Mouse (Mus musculus): ENCODE measurements around the gene Nsd1. TPM values are rescaled to one million over a fixed set of nuclear protein-coding genes. Genes with fewer than 3 reads are reported as not detected.
A peak's percentile ranks its signal among the peaks of the same experiment; 100 is the strongest.

Nsd1 gene
- polyA plus RNA-seq, 1 experiment from 2014 or later, result 83.0 TPM

GRCm38 (mm10) chr13:55325596-55325995 is 116.0 kb downstream of the Nsd1 start:
- ATAC-seq (ENCODE audit: insufficient number of reproducible peaks, insufficient read depth, low FRiP score, low TSS enrichment, low read depth), result no peak
- Histone ChIP-seq H3K27me3 (no peaks in the 10 kb centered on the region), H3K9ac (no peak overlapping the region), H3K36me3 (peaks cover 35% of the 10 kb centered on the region), H3K4me2 (no peak overlapping the region), H3K4me1 (peaks cover 52% of the 10 kb centered on the region), H3K4me3 (no peak overlapping the region), H3K27ac (no peak overlapping the region), H3K9me3 (no peaks in the 10 kb centered on the region)
- 87% methylated on average over 11 of the region's 11 CpGs for WGBS

- H3K4me2 ChIP-seq, result peak overlapping the region; percentile 90; the same call in 1 of the 2 replicates
- no peaks in the 10 kb centered on the region for H3K27me3 ChIP-seq
- H3K4me1 ChIP-seq, result peaks cover 51% of the 10 kb centered on the region
- 0 out of 2 replicates have a peak overlapping the region, but pooled peaks have one; percentile 27 for H3K9ac ChIP-seq
- peaks cover 35% of the 10 kb centered on the region for H3K36me3 ChIP-seq
- ATAC-seq (ENCODE audit: insufficient number of reproducible peaks, insufficient read depth, low FRiP score, low TSS enrichment, low read depth), result no peak
- H3K4me3 ChIP-seq, result no peak overlapping the region; the same call in 1 of the 2 replicates
- WGBS, result 56% methylated on average over 4 of the region's 4 CpGs
- 0 out of 2 replicates have a peak overlapping the region, but pooled peaks have one; percentile 1 for H3K27ac ChIP-seq
- H3K9me3 ChIP-seq, result no peaks in the 10 kb centered on the region
Measured at GRCm38 (mm10) chr13:55327169-55327568, 117.6 kb downstream of the Nsd1 start.

GRCm38 (mm10) chr13:55327633-55328032 is 118.1 kb downstream of the Nsd1 start:
- Histone ChIP-seq H3K27me3 (no peaks in the 10 kb centered on the region), H3K4me1 (peaks cover 50% of the 10 kb centered on the region), H3K27ac (0 out of 2 replicates have a peak overlapping the region, but pooled peaks have one; percentile 1), H3K36me3 (peaks cover 35% of the 10 kb centered on the region), H3K9me3 (no peaks in the 10 kb centered on the region), H3K4me2 (peak overlapping the region; percentile 90), H3K9ac (peak overlapping the region; percentile 28; the same call in 1 of the 2 replicates), H3K4me3 (peak overlapping the region; percentile 69)
- no peak for ATAC-seq (ENCODE audit: insufficient number of reproducible peaks, insufficient read depth, low FRiP score, low TSS enrichment, low read depth)
- WGBS, result 45% methylated on average over 8 of the region's 8 CpGs

- Histone ChIP-seq H3K9ac (peak overlapping the region; percentile 81), H3K27me3 (no peaks in the 10 kb centered on the region), H3K27ac (no peak overlapping the region), H3K36me3 (peaks cover 32% of the 10 kb centered on the region), H3K4me3 (peak overlapping the region; percentile 69), H3K9me3 (no peaks in the 10 kb centered on the region), H3K4me2 (peak overlapping the region; percentile 90), H3K4me1 (peaks cover 45% of the 10 kb centered on the region)
- 81% methylated on average over 6 of the region's 6 CpGs for WGBS
- no peak for ATAC-seq (ENCODE audit: insufficient number of reproducible peaks, insufficient read depth, low FRiP score, low TSS enrichment, low read depth)
Measured at GRCm38 (mm10) chr13:55328171-55328570, 118.6 kb downstream of the Nsd1 start.

- peaks cover 28% of the 10 kb centered on the region for H3K36me3 ChIP-seq
- peak overlapping the region; percentile 69 for H3K4me3 ChIP-seq
- no peaks in the 10 kb centered on the region for H3K9me3 ChIP-seq
- H3K27me3 ChIP-seq, result no peaks in the 10 kb centered on the region
- peaks cover 40% of the 10 kb centered on the region for H3K4me1 ChIP-seq
- H3K27ac ChIP-seq, result no peak overlapping the region
- ATAC-seq (ENCODE audit: insufficient number of reproducible peaks, insufficient read depth, low FRiP score, low TSS enrichment, low read depth), result no peak
- peak overlapping the region; percentile 90 for H3K4me2 ChIP-seq
- H3K9ac ChIP-seq, result peak overlapping the region; percentile 81
- 74% methylated on average over 4 of the region's 4 CpGs for WGBS
Measured at GRCm38 (mm10) chr13:55328641-55329040, 119.1 kb downstream of the Nsd1 start.

GRCm38 (mm10) chr13:55329109-55329682 is 119.6 kb downstream of the Nsd1 start:
- Histone ChIP-seq H3K4me2 (peak overlapping the region; percentile 90), H3K4me1 (peaks cover 35% of the 10 kb centered on the region), H3K9ac (peak overlapping the region; percentile 81), H3K36me3 (peaks cover 22% of the 10 kb centered on the region), H3K4me3 (peak overlapping the region; percentile 69), H3K27me3 (no peaks in the 10 kb centered on the region), H3K9me3 (no peaks in the 10 kb centered on the region), H3K27ac (peak overlapping the region; percentile 91)
- WGBS, result under 1% methylated on average over 28 of the region's 29 CpGs
- peak; percentile 35; the same call in 1 of the 2 replicates for ATAC-seq (ENCODE audit: insufficient number of reproducible peaks, insufficient read depth, low FRiP score, low TSS enrichment, low read depth)

GRCm38 (mm10) chr13:55329683-55330566 is 120.3 kb downstream of the Nsd1 start, which contains the start of gene Mxd3:
Mxd3 (minus strand) TSS chr13:55329823.
- under 1% methylated on average over 72 of the region's 82 CpGs for WGBS
- H3K27ac ChIP-seq, result peak within 1 kb of the TSS; percentile 91
- no peaks in the 10 kb centered on the region for H3K9me3 ChIP-seq
- H3K27me3 ChIP-seq, result no peaks in the 10 kb centered on the region
- peak within 1 kb of the TSS; percentile 90 for H3K4me2 ChIP-seq
- H3K9ac ChIP-seq, result peak within 1 kb of the TSS; percentile 81
- H3K36me3 ChIP-seq, result peaks cover 16% of the 10 kb centered on the region
- peak; percentile 83 for ATAC-seq (ENCODE audit: insufficient number of reproducible peaks, insufficient read depth, low FRiP score, low TSS enrichment, low read depth)
- H3K4me1 ChIP-seq, result peaks cover 35% of the 10 kb centered on the region
- peak within 1 kb of the TSS; percentile 69 for H3K4me3 ChIP-seq

GRCm38 (mm10) chr13:55330567-55331400 is 121.2 kb downstream of the Nsd1 start:
- Histone ChIP-seq H3K27ac (peak overlapping the region; percentile 91), H3K9ac (peak overlapping the region; percentile 81; the same call in 1 of the 2 replicates), H3K4me3 (peak overlapping the region; percentile 69), H3K4me1 (peaks cover 35% of the 10 kb centered on the region), H3K9me3 (no peaks in the 10 kb centered on the region), H3K4me2 (peak overlapping the region; percentile 90), H3K36me3 (peaks cover 8% of the 10 kb centered on the region), H3K27me3 (no peaks in the 10 kb centered on the region)
- ATAC-seq (ENCODE audit: insufficient number of reproducible peaks, insufficient read depth, low FRiP score, low TSS enrichment, low read depth), result peak; percentile 8; the same call in 1 of the 2 replicates
- WGBS, result 39% methylated on average over 14 of the region's 14 CpGs

- Histone ChIP-seq H3K4me3 (no peak overlapping the region), H3K4me2 (no peak overlapping the region), H3K27ac (no peak overlapping the region), H3K36me3 (peaks cover under 1% of the 10 kb centered on the region; the same call in 1 of the 2 replicates), H3K9ac (0 out of 2 replicates have a peak overlapping the region, but pooled peaks have one; percentile 36), H3K27me3 (no peaks in the 10 kb centered on the region), H3K4me1 (peaks cover 31% of the 10 kb centered on the region), H3K9me3 (no peaks in the 10 kb centered on the region)
- no peak for ATAC-seq (ENCODE audit: insufficient number of reproducible peaks, insufficient read depth, low FRiP score, low TSS enrichment, low read depth)
- WGBS, result 90% methylated on average over 3 of the region's 3 CpGs
Measured at GRCm38 (mm10) chr13:55332331-55332730, 122.7 kb downstream of the Nsd1 start.

GRCm38 (mm10) chr13:55335701-55336100 is 126.1 kb downstream of the Nsd1 start:
- H3K27me3 ChIP-seq, result no peaks in the 10 kb centered on the region
- H3K4me2 ChIP-seq, result no peak overlapping the region
- ATAC-seq (ENCODE audit: insufficient number of reproducible peaks, insufficient read depth, low FRiP score, low TSS enrichment, low read depth), result no peak
- H3K36me3 ChIP-seq, result no peaks in the 10 kb centered on the region
- no peak overlapping the region for H3K4me3 ChIP-seq
- WGBS, result 73% methylated on average over 4 of the region's 4 CpGs
- H3K9me3 ChIP-seq, result no peaks in the 10 kb centered on the region
- no peak overlapping the region for H3K27ac ChIP-seq
- H3K4me1 ChIP-seq, result peaks cover 5% of the 10 kb centered on the region
- H3K9ac ChIP-seq, result no peak overlapping the region

Measured in embryonic facial prominence, embryonic 13.5 days (tissue).